Mouse (Mus musculus) forebrain, embryonic 16.5 days (tissue): ENCODE results near the gene Gm10160. TPM values are rescaled to one million over a fixed set of nuclear protein-coding genes. Genes with fewer than 3 reads are reported as not detected.

Source experiments
- ATAC-seq: fragments of 200-750 bp; cut with Nextera tagmentation; 2 replicates; pipeline ENCODE4 v1.8.0; 2017; ENCODE audit warnings: mild to moderate bottlenecking, moderate library complexity
- H3K27ac ChIP-seq: fragments of 300-500 bp; sonication (generic); 2 replicates; pipeline ENCODE4 v1.5.1; 2014; ENCODE audit warnings: low read length, control low read depth
- H3K27me3 ChIP-seq: fragments of 300-500 bp; sonication (generic); replicated peaks from 2 replicates; pipeline ENCODE4 v1.6.1; 2014; ENCODE audit warnings: low read length; ENCODE audit not compliant: control insufficient read depth, insufficient read depth
- H3K36me3 ChIP-seq: fragments of 300-500 bp; sonication (generic); 2 replicates; pipeline ENCODE4 v1.6.1; 2014; ENCODE audit not compliant: control insufficient read depth, insufficient read depth
- H3K4me1 ChIP-seq: fragments of 300-500 bp; sonication (generic); replicated peaks from 2 replicates; pipeline ENCODE4 v1.6.1; 2014; ENCODE audit warnings: low read length; ENCODE audit not compliant: control insufficient read depth, insufficient read depth
- H3K4me2 ChIP-seq: fragments of 300-500 bp; sonication (generic); 2 replicates; pipeline ENCODE4 v1.6.1; 2014; ENCODE audit warnings: mild to moderate bottlenecking, low read length, control low read depth
- H3K4me3 ChIP-seq: fragments of 300-500 bp; sonication (generic); replicated peaks from 2 replicates; pipeline ENCODE4 v1.5.1; 2014; ENCODE audit warnings: mild to moderate bottlenecking, low read length, control low read depth
- H3K9ac ChIP-seq: fragments of 300-500 bp; sonication (generic); replicated peaks from 2 replicates; pipeline ENCODE4 v1.6.1; 2014; ENCODE audit warnings: low read depth, low read length, control low read depth
- H3K9me3 ChIP-seq: fragments of 300-500 bp; sonication (generic); 2 replicates; pipeline ENCODE4 v1.6.1; 2016; ENCODE audit warnings: low read length; ENCODE audit not compliant: control insufficient read depth
- WGBS: fragments of 180-500 bp; shearing (Covaris S2); extraction: QIAGEN DNeasy Blood & Tissue Kit; methylation state at CpG from one replicate; pipeline ENCODE4 v1.1.7; 2014; 5-methylcytosine and 5-hydroxymethylcytosine counted together
- polyA plus RNA-seq: library from polyadenylated mRNA; unstranded; fragments of >200 nt; fragmentation: Nextera tagmentation; extraction: Ambion mirVana; gene quantifications from 2 replicates; pipeline ENCODE4 v1.2.1, GENCODE M21; 2015

The Gm10160 gene
- polyA plus RNA-seq, 1 experiment from 2014 or later, result not detected

- no peak overlapping the region for H3K9ac ChIP-seq
- no peak for ATAC-seq
- WGBS, result 76% methylated on average over 5 of the region's 5 CpGs
- H3K27me3 ChIP-seq, result peaks cover 3% of the 10 kb centered on the region; the same call in 1 of the 2 replicates
- H3K9me3 ChIP-seq, result no peaks in the 10 kb centered on the region
- H3K4me3 ChIP-seq, result no peak overlapping the region
- H3K27ac ChIP-seq, result no peak overlapping the region
- H3K4me1 ChIP-seq, result peaks cover 12% of the 10 kb centered on the region
- no peak overlapping the region for H3K4me2 ChIP-seq
- no peaks in the 10 kb centered on the region for H3K36me3 ChIP-seq
Measured at GRCm38 (mm10) chr7:81860996-81861395, 5.4 kb upstream of the Gm10160 start.

GRCm38 (mm10) chr7:81860071-81860470 lies 4.5 kb upstream of the Gm10160 start:
- ATAC-seq, result no peak; the same call in 1 of the 2 replicates

GRCm38 (mm10) chr7:81858968-81859721 lies 3.6 kb upstream of the Gm10160 start, which contains the start of gene Tm6sf1:
TSS of gene Tm6sf1 (plus strand) at chr7:81859001.
- H3K27ac ChIP-seq, result no peak within 1 kb of the TSS
- H3K9me3 ChIP-seq, result no peaks in the 10 kb centered on the region
- under 1% methylated on average over 64 of the region's 64 CpGs for WGBS
- no peaks in the 10 kb centered on the region for H3K36me3 ChIP-seq
- peak within 1 kb of the TSS; percentile 62 for H3K4me3 ChIP-seq
- ATAC-seq, result peak; percentile 72
- peak within 1 kb of the TSS; percentile 87 for H3K4me2 ChIP-seq
- H3K27me3 ChIP-seq, result peaks cover 3% of the 10 kb centered on the region; the same call in 1 of the 2 replicates
- H3K9ac ChIP-seq, result peak within 1 kb of the TSS; percentile 73
- H3K4me1 ChIP-seq, result peaks cover 16% of the 10 kb centered on the region

More at GRCm38 (mm10) chr7:81860071-81860470, 4.5 kb upstream of the Gm10160 start:
- Histone ChIP-seq H3K36me3 (no peaks in the 10 kb centered on the region), H3K27me3 (peaks cover 3% of the 10 kb centered on the region; the same call in 1 of the 2 replicates), H3K9ac (no peak overlapping the region), H3K4me1 (peaks cover 12% of the 10 kb centered on the region), H3K4me2 (peak overlapping the region; percentile 87), H3K27ac (no peak overlapping the region), H3K9me3 (no peaks in the 10 kb centered on the region), H3K4me3 (no peak overlapping the region; the same call in 1 of the 2 replicates)
- 43% methylated on average over 11 of the region's 11 CpGs for WGBS

- Histone ChIP-seq H3K27me3 (peaks cover 3% of the 10 kb centered on the region; the same call in 1 of the 2 replicates), H3K4me1 (peaks cover 16% of the 10 kb centered on the region), H3K9me3 (no peaks in the 10 kb centered on the region), H3K4me2 (peak overlapping the region; percentile 87), H3K4me3 (peak overlapping the region; percentile 62; the same call in 1 of the 2 replicates), H3K36me3 (no peaks in the 10 kb centered on the region), H3K9ac (no peak overlapping the region), H3K27ac (no peak overlapping the region)
- ATAC-seq, result no peak
- WGBS, result 9% methylated on average over 9 of the region's 9 CpGs
Measured at GRCm38 (mm10) chr7:81858236-81858635, 2.6 kb upstream of the Gm10160 start.

GRCm38 (mm10) chr7:81856221-81856620 lies 627 bp upstream of the Gm10160 start:
- Histone ChIP-seq H3K4me1 (peaks cover 16% of the 10 kb centered on the region), H3K9ac (no peak overlapping the region), H3K9me3 (no peaks in the 10 kb centered on the region), H3K27ac (no peak overlapping the region), H3K4me3 (no peak overlapping the region), H3K4me2 (no peak overlapping the region), H3K36me3 (no peaks in the 10 kb centered on the region), H3K27me3 (peaks cover 3% of the 10 kb centered on the region; the same call in 1 of the 2 replicates)
- 75% methylated on average over 4 of the region's 4 CpGs for WGBS
- no peak for ATAC-seq

GRCm38 (mm10) chr7:81854568-81855307 lies 856 bp downstream of the Gm10160 start:
- Histone ChIP-seq H3K36me3 (no peaks in the 10 kb centered on the region), H3K9me3 (no peaks in the 10 kb centered on the region), H3K4me3 (no peak overlapping the region), H3K27me3 (no peaks in the 10 kb centered on the region; the same call in 1 of the 2 replicates), H3K27ac (no peak overlapping the region), H3K4me1 (peaks cover 9% of the 10 kb centered on the region), H3K4me2 (no peak overlapping the region), H3K9ac (no peak overlapping the region)
- ATAC-seq, result no peak
- 54% methylated on average over 8 of the region's 8 CpGs for WGBS

- no peaks in the 10 kb centered on the region for H3K36me3 ChIP-seq
- H3K27ac ChIP-seq, result no peak overlapping the region
- no peaks in the 10 kb centered on the region for H3K9me3 ChIP-seq
- H3K4me2 ChIP-seq, result no peak overlapping the region
- no peak overlapping the region for H3K9ac ChIP-seq
- no peaks in the 10 kb centered on the region for H3K27me3 ChIP-seq
- no peak overlapping the region for H3K4me3 ChIP-seq
- WGBS, result 84% methylated on average over 3 of the region's 3 CpGs
- no peak for ATAC-seq
- H3K4me1 ChIP-seq, result peaks cover 8% of the 10 kb centered on the region; the same call in 1 of the 2 replicates
Measured at GRCm38 (mm10) chr7:81851706-81852105, 3.9 kb downstream of the Gm10160 start.

- Histone ChIP-seq H3K4me3 (no peak overlapping the region), H3K4me2 (no peak overlapping the region), H3K9ac (no peak overlapping the region), H3K27ac (no peak overlapping the region), H3K36me3 (no peaks in the 10 kb centered on the region), H3K4me1 (peaks cover 8% of the 10 kb centered on the region; the same call in 1 of the 2 replicates), H3K9me3 (no peaks in the 10 kb centered on the region), H3K27me3 (no peaks in the 10 kb centered on the region)
- no peak for ATAC-seq
- 92% methylated on average over 6 of the region's 6 CpGs for whole genome bisulfite sequencing
Measured at GRCm38 (mm10) chr7:81850171-81850570, 5.4 kb downstream of the Gm10160 start.

GRCm38 (mm10) chr7:81849633-81850032 lies 6.0 kb downstream of the Gm10160 start:
- no peak for ATAC-seq
- 98% methylated on average over 7 of the region's 7 CpGs for WGBS
- H3K9me3 ChIP-seq, result no peaks in the 10 kb centered on the region
- no peak overlapping the region for H3K27ac ChIP-seq
- H3K4me1 ChIP-seq, result peaks cover 5% of the 10 kb centered on the region; the same call in 1 of the 2 replicates
- H3K4me3 ChIP-seq, result no peak overlapping the region
- no peaks in the 10 kb centered on the region for H3K36me3 ChIP-seq
- no peaks in the 10 kb centered on the region for H3K27me3 ChIP-seq
- no peak overlapping the region for H3K4me2 ChIP-seq
- no peak overlapping the region for H3K9ac ChIP-seq
